Mouse (Mus musculus) left cerebral cortex, postnatal 36 days (tissue): Measurements from ENCODE around the gene Lin7a. TPM values are rescaled to one million over a fixed set of nuclear protein-coding genes. Genes with fewer than 3 reads are reported as not detected.

Source experiments
- DNase-seq, 2 experiments: peaks; one replicate each; pipeline ENCODE4 v3.0.0; 2021 to 2022; ENCODE audit warnings: low spot score in 2 of 2, mixed read lengths in 1 of 2
- intact Hi-C: fragments of 180-260 bp; cut with DNase I; formaldehyde crosslinking; loops from one replicate; pipeline ENCODE4 v1.15.1; 2025
- total RNA-seq, 2 experiments: library from RNA; stranded (reverse); gene quantifications; 2 replicates each; pipeline ENCODE4 v1.2.3; 2021

Lin7a gene
- total RNA-seq = 10 to 100 TPM; 60.9 to 64.2 TPM

- DNase-seq = peak in 1 of 2 experiments; percentile 68
- intact Hi-C loops = loop anchor here (5.0 to 10.0 kb wide), 3 partner anchors 116 to 463 kb away; no protein-coding TSS in a partner anchor
Measured at GRCm38 (mm10) chr10:107271321-107272130, at the start of gene Lin7a. Gene Lin7a, plus strand, starts transcription at chr10:107271686.

GRCm38 (mm10) chr10:107221726-107222125, 49.8 kb upstream of the Lin7a start:
- intact Hi-C loops = no loop called here
- no peak for DNase-seq

GRCm38 (mm10) chr10:107222406-107223185, 48.9 kb upstream of the Lin7a start:
- intact Hi-C loops = no loop called here
- no peak for DNase-seq

- intact Hi-C loops = no loop called here
Measured at GRCm38 (mm10) chr10:107223186-107223440, 48.4 kb upstream of the Lin7a start.

DNA sequence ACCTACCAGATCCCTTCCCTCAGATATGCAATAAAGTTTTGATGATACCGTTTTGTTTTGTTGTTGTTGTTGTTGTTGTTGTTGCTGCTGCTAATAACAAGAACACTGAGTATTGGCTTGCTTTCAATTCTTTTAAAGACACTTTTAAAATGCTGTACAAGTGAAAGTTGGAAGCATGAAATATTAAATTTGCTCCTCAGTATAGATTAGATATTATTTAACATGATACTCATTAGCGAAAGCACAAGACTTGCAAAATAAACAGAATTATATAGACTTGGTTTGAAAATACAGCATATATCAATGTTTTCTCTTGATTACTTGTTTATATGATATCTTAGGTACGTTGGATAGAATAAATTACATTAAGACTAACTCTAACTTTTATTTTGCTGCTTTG, 47.7 kb upstream of the Lin7a start:
- DNase-seq = no peak
- intact Hi-C loops = no loop called here

More at GRCm38 (mm10) chr10:107223186-107223440, 48.4 kb upstream of the Lin7a start:
- DNase-seq = no peak

DNA sequence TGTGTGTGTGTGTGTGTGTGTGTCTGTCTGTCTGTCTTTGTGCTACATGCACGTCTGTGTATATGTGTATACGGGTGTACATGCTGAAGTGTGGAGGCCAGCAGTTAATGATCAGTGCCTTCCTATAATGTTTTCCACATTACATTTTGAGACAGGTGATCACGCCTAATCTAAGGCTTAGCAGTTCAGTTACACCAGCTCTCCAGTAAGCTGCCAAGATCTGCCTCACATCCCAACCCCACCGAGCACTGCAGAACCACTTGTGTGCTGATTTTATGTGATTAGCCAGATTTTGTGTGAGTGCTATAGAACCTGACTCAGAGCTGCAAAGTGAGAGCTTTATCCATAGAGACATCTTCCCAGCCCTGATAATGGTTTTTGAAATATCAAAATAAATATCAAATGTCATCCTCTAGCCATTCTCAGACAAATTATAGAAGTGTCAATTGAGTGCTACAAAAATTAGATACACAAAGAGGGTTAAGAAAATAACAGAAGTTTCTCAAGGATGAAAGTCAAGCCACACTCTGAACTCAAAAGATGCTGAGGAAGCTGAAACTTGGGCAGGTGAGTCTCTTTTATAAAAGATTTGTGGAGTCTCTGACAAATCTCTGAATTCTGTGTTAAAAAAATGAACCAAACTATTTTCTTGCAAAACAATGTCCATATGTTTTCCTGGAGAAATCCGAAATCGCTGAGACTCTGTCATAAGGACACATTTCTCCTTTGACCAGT, 46.7 kb upstream of the Lin7a start:
- intact Hi-C loops = no loop called here
- DNase-seq = no peak

- intact Hi-C loops = no loop called here
- no peak for DNase-seq
Measured at GRCm38 (mm10) chr10:107225331-107225835, 46.1 kb upstream of the Lin7a start.

DNA sequence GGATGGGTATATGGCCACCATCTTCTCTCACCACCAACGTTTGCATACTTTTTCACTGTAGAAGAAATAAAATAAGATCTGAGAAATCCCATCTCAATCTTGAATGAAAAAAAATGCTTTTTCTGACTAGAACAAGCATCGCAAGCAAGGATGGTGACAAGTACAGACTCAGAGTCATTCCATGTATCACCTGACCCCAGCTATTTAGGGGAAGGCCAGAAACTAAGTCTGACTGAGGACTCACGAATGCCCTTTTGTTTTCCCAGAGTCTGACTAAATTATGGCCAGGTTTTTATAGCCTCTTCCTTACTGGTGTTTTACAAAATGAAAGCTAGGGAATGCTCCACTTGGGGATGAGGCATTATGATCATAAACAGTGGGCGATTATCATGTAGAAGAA, 45.6 kb upstream of the Lin7a start:
- no peak for DNase-seq
- intact Hi-C loops = no loop called here

DNA sequence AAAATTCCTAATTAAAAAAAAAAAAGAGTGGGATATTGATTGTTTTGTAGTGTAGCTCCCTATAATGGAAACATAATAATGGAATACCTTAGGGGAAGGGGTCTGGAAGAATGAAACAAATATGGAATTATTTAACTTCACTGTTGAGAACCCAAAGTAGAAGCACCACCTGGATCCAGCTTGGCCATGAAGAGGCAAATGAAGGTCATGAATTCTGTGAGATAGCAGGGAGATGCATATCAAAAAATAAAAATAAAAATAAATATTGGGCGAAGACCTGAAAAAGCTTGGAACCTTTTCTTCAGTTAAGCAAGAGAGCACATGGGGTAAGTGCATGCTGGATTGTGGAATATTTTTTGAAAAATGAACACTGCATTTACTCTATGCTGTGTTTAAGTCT, 43.6 kb upstream of the Lin7a start:
- intact Hi-C loops = no loop called here
- DNase-seq = no peak

DNA sequence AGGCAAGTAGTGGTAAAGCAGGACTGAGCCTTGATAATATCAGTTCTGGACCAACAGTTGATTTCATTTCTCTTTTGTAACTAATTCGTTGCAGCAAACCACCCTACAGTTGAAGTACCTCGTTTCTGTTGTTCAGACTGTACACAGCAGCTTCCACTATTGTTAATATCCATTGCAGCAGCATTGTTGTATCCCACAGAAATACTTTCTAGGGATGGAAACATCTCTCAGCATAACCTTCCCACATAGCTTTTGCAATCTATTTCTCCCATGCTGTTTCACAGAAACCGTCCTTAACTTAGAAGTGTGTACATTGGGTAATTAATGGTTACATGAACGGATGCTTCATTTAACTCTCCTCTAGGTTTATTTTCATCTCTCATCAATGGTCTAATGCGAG, 42.7 kb upstream of the Lin7a start:
- intact Hi-C loops = no loop called here
- no peak for DNase-seq

DNA sequence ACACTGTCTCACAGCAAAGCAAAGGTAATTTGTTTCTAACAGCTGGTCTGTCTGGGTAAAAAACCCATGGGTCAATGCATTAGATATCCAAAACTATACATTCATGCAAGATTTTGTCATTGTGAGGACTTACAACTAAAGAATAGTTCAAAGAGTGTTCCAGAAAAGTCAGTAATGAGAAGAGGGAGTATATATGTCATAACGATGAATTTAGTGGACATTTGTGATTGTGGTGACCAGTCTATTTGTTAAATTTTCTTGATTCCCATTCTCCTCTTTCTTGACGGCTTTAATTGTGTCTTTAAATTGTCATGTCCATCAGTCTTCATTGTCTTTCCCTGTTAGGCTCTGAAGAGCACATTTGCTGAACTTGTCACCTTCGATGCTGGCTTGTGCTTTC, 42.1 kb upstream of the Lin7a start:
- intact Hi-C loops = no loop called here
- no peak for DNase-seq

DNA sequence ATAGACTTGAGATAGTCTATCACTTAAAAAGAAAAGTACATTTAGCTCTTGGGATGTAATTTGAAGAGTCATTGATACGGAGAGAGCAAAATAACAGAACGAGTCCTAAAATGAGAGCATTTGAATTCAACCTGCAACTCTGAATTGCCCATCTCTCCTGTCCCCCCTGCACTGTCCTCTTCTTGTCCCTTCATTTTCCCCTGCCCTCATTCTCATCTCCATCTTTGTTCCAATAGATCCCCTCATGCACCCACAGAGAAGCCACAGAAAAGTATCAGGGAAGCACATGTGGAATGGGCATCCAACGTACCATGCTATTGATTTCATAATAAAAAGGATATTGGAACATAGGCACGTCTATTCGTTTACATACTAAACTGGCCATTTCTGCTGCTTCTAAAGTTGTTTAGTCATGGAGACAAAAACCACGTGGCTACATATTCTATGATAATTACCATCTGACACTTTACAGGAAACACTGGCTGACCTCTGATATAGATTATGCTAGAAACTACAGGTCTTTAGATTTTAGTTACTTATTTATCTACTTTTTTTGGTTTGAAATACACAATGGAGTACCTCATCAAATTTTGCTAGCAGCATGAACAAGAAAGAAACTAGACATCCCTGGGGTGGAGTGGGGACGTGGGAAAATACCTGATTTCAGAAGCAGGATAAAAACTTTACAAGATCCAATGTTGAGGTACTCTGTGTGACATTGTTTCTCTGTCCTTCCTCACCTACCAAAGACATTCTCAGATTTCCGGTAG, 41.2 kb upstream of the Lin7a start:
- no peak for DNase-seq
- intact Hi-C loops = no loop called here

DNA sequence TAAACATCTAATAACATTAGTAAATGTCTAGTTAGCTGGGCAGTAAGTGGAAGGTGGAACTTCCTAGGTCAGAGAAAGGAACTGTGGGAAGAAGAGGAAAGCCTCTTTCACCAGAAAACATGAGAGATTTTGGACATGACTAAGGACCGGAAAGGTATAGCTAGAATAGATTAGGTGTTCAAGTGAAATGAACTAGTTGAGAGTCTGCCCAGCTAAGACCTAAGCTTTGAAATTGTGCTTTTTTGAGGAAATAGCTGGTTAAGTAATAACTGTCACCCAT, 40.7 kb upstream of the Lin7a start:
- no peak for DNase-seq
- intact Hi-C loops = no loop called here

DNA sequence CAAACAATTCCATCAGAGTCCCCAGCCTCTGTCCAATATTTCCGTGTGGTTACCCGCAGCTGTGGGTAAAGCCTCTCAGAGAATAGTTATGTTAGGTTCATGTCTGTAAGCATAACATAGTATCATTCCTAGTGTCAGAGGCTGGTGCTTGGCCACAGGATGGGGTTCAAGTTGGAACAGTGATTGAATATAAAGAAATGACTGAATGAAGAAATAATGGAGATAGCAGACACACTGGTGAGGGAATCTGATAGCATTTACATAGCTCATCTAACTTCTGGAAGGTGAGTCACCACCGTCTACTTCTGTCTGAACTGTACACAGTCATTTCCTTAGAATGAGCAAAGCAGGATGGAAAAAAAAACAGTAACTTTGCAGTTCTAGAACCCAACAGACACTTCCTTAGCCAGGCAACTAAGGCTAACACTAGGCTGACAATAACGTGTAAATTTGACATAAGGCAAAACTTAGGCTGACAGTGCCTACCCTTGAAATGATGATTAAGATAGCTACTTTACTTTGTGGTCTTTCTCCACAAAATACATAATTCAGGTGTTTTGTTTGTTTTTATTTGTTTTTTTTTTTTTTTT, 40.0 kb upstream of the Lin7a start:
- intact Hi-C loops = no loop called here
- no peak for DNase-seq

GRCm38 (mm10) chr10:107232491-107233110, 38.9 kb upstream of the Lin7a start:
- no peak for DNase-seq
- intact Hi-C loops = no loop called here

DNA sequence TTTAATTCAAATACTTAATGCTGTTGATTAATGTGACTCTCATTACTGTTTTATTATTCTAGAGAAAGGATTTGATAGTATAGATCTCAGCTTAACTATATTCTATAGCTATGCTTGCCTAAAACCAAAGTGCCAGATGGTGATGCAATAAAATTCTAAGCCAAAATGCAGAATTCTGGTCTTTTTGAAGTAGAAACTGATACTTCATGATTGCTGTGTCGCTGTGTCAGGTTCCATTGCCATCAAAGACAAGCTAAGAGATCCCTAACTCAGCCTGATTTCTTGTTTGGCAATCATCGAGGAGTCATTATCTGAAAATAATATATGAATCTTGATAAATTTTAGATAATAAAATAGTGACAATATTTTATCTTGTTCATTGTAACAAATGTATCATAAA, 38.3 kb upstream of the Lin7a start:
- intact Hi-C loops = no loop called here
- DNase-seq = no peak

- DNase-seq = no peak
- intact Hi-C loops = no loop called here
Measured at GRCm38 (mm10) chr10:107233825-107234224, 37.7 kb upstream of the Lin7a start.

DNA sequence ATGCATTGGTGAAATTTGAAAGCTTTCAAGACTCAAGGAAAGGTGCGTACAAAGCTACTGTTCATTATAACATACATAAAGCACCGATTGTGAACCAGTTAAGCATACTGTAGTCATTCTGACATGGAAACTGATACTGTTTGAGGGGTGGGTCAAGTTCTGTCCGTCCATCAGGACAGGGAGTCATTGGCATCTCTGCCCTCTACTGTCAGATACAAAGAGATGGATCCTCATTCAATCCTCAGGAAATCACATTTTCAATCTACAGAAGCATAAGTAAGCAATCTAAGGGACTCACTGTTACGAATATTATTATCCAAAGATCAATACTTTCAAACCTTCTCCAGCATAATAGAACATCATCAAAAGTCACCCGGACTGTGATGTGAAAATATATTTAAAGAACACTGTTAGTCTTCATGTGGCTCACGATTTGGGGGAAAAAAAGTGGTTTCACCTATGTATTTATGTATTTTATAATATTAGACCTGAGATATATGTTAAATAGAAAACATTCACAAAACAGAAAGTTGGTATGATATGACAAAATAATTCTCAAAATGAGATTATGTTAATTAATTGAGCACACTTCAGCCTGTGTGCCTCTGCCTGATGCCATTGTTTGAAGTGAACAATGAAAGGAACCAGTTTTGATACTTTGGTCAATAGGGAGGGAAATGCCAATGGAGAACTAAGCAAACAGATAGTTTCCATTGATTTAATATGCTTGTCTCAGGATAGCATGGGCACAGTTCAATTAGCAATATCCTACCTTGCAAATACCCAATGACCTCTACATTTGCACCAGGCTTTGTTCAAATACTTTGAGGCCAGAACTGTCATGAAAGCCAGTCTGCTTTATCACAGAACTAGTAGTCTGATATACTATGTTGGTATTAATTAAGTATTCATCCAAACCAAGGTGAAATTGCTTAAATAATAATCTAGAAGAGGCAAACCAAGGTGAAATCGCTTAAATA, 36.8 kb upstream of the Lin7a start:
- DNase-seq = no peak
- intact Hi-C loops = no loop called here
